Mouse (Mus musculus): ENCODE results near the gene Lonp1.
"Not testable (repeated sequence)": the region's sequence is repeated elsewhere in the genome, so short reads cannot be mapped to it uniquely, and the experiment has no call there.

Gene Lonp1

DNA sequence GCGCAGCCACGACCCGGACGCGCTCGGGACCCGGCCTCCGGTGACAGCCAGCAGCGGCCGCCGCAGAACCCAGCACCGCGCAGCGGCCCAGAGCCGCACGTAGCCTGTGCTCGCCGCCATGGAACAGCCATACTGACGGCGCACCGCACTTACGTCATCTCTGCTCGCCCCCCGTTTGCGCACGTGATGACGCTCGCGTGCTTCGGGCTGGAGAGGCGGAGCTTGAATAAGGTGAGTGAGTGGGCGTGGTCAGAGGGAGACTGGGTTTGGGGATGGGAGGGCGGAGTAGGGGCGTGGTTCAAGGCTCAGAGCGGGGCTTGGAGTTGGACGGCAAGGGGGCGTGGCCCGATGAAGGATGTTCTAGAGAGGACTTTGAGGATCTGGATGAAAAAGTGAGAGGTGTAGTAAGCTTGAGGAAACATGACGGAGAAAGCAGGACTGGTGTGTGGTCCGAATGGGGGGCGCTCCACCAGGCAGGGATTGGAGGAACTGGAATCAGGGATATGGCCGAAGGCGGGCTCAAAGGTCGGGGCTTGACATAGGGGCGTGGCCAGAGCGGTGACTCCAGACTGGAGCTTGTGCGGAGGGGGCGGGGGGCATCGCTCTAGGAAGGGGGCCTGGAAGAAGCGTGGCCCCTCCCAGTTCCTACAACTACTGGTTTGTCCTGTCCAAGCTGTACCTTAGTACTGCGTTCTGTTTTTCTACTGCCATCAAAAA, at the start of gene Lonp1:
TSS of gene Lonp1 (minus strand) at position 134 of the 717 bp plus-strand sequence.
- peak; percentile 91 to 97 for DNase-seq (ENCODE audit: low read depth in 2 of 2, low spot score in 2 of 2)

DNA sequence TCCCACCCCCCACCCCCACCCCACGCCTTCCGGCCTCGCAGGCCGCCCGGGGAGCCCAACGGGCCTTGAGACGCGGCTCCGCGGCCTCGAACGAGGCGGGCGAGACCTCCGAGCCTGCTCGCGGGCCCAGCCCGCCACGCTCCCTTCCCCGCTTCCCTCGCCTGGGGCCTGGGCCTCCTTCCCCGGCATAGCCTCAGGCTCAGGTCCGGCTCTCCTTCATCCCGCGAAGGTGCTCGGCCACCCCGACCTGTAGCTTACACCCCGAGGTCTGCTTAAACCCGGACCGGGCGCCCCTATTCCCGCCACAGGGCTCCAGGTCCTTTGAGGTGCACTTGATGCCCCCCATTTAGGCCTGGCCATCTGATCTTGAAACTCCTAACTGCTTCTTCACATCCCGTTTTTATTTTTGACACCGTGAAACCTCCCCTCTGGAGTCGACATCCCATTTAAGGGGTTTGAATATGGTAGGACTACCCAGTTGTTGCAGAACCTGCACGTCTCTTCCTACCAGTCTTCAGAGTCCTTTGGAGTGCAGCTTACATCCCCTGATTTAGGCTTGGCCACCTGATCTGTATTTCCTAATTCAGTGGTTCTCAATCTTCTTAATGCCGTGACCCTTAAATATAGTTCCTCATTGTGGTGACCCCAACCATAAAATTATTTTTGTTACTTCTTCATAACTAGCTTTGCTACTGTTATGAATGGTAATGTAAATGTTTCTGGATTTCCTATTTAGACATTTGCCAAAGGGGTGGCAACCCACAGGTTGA, 47.1 kb upstream of the Lonp1 start:
- peak in 1 of 2 experiments; percentile 25 for DNase-seq (ENCODE audit: low read depth in 2 of 2, low spot score in 2 of 2)

DNA sequence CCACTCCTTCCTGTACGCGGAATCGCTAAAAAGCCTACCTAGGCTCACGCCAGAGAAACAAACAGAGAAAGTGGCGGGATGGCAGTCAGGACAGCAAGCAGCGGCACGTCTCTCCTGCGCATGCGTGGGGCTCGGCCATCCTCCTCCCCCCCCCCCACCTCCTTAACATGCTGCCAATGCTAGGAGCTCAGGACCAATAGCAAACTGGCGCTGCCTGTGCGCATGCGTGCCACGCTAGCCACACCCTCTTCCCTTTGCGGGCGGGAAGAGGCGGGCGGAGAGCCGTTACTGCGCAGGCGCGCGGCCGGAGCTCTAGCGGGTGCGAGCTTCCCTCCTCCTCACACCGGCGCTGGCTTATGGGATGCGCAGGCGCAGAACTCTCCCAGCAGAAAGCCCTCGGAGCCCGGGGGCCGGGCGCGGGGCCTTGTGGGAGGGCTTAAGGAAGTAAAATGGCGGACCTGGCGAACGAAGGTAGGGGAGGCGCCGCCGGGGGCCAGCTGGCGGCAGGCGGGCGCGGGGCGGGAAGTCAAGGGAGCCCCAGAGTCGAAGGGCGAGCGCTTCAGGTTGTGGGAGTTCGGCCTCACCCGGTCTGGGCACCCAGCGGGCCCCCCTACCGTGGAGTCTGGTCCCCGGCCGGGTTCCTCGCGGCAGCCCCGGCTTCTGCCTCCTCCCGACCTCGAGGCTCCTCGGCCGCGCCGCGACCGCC, 46.4 kb upstream of the Lonp1 start, which contains the start of gene Ranbp3:
TSS of gene Ranbp3 (plus strand) at position 354 of the 706 bp plus-strand sequence.
- DNase-seq (ENCODE audit: low read depth in 2 of 2, low spot score in 2 of 2) = peak; percentile 98 to 99

DNA sequence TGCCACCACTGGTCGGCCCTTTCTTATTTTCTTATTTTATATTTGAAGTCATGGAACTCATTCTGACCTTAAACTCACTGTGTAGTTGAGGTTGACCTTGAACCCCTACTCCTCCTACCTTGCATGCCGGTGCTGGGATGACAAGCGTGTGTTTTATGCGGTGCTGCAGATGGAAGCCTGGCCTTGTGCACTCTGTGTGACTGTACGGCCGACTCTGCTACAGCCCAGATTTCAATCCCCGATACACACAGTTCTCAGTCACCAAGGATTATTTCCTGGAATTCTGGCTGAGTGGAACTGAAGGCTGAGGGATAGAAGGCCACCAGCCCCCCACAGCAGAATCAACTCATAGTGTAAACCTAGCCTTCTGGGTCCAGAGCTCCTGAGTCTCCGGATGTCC, 43.1 kb upstream of the Lonp1 start:
- no peak for DNase-seq (ENCODE audit: low read depth in 2 of 2, low spot score in 2 of 2)

DNA sequence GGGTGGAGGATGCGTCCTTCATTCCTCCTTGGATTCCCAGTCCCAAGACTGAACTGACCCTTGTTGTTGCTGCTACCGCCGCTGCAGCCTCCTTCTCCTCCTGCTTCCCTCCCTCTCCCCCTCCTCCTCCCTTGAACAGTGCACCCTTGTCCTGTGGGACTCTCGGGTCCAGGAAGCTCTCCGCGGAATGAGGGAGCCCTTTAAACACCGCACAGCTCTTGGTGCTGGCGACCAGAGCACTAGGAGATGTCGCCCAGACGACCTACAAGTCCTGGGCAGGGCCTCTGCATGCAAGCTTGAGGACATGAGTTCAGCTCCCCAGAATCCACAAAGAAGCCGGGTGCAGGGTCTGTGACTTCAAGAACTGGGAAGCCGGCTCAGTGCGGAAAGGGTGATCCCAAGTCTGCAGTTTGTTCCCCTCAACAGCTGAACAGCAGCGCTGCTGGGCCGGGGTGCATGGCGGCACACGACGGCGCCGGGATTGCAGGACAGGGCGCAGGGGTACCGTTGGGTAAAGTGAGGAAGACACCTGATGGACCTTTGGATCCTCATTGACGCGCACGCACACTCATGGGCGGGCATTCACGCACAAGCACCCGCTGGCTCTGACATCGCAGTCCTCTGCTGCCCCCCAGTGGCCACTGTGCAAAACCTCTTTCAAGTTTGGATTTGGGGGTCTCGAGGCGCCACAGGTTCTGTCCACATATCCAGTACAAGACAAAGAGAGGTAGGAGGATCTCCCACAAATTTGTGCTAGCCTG, 41.9 kb upstream of the Lonp1 start:
- DNase-seq (ENCODE audit: low read depth in 2 of 2, low spot score in 2 of 2) = peak; percentile 79 to 85

DNA sequence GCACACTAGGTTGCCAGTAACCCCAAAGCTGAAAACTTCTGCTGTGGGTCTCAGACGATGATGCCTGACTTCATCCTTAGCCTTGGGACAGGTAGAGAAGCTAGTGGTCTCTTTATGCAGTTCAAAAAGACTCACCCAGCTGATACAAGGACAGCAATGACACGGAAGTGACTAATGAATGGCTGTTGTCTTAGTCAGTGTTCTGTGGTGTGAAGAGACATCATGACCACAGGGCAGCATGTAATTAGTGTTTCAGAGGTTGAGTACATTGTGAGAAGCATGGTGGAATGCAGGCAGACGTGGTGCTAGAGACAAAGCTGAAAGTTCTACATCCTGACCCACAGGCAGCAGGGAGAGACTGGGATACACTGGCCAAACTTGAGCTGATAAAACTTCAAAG, 40.9 kb upstream of the Lonp1 start:
- DNase-seq (ENCODE audit: low read depth in 2 of 2, low spot score in 2 of 2) = no peak

DNA sequence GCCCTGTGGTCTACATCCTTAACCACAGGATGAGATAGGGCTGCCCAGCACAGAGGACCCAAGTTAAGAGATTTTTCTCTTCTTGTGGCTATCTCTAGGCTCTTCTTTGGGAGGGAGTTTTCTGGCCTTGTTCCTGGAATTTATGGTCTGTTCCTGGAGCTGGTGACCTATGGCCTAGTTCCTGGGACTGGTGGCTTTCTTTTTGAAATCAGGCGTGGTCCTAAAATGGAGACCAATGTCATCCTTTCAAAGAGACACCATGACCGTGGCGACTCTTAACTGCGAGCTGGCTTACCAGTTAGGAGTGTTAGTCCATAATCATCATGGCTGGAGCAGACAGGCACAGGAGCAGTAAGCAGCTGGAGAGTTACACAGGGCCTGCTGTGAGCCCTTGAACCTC, 39.7 kb upstream of the Lonp1 start:
- no peak for DNase-seq (ENCODE audit: low read depth in 2 of 2, low spot score in 2 of 2)

DNA sequence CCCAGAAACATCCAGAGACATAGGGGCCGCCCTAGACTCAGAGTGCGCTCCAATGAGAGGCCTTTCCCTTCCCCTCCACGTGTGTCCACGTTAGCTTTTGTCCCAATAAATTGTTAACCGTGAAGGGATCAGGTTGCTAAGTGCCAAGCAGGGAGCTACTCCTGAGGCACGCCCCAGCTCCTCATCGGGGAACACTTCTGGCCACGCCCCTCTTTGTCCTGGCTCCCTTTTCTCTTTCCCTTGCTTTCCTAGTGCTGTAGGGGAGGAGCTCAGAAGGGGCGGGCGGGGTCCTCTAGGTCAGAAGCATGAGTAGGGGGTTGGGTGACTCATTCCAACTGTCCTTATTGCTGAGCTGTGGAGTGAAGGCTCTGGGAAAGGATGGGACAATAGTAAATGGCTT, 37.6 kb upstream of the Lonp1 start:
- no peak for DNase-seq (ENCODE audit: low read depth in 2 of 2, low spot score in 2 of 2)

DNA sequence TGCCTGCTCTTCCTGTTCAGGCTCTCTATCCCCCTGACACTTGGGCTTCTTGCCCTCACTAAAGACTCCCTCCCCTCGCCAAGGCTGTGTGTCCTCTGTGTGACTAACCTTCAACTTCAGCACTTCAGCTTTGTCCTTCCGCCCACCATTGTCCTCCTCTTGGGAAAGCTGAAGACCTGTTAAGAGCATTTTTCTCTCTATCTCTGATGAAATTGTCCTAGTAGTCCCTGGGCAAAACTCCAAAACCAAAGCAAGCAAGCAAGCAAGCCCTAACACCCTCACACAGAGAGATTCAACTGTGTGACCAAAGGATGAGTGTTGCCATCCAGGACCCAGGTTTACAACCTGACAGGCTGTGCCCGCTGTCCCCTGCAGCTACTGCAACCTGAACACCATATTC, 37.0 kb upstream of the Lonp1 start:
- DNase-seq (ENCODE audit: low read depth in 2 of 2, low spot score in 2 of 2) = no peak

DNA sequence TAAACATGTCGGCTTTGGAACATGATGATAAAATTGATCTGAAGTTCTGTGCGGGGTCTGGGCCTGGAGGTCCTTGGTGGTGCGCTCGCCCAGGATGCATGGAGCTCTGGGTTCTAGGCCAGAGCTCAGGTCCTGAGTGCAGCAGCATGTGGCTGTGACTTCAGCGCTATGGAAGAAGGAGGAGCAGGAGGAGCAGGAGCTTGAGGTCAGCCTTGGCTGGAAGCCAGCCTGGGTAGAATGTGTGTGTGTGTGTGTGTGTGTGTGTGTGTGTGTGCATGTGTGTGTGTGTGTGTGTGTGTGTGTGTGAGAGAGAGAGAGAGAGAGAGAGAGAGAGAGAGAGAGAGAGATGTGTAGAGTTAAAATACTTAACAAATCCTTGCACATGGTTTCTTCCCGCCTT, 29.5 kb upstream of the Lonp1 start:
- no peak for DNase-seq (ENCODE audit: low read depth in 2 of 2, low spot score in 2 of 2)

DNA sequence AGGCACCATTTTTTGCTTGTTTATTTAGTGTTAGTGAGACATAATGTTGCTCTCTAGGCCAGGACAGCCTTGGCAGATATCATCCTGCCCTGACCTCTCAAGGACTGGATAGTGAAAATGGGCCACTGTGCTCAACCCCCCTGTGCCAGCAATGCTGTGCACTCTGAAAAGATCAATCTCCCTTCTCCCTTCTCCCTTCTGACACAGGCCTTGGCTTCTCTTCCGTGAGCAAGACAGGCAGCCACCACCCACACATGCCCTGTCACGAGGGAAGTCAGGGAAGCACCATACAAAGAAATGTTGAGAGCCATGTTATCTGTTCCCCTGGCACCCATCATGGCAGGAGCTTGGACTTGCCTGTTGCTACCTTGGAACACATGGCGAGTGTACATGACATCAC, 28.6 kb upstream of the Lonp1 start:
- no peak for DNase-seq (ENCODE audit: low read depth in 2 of 2, low spot score in 2 of 2)

DNA sequence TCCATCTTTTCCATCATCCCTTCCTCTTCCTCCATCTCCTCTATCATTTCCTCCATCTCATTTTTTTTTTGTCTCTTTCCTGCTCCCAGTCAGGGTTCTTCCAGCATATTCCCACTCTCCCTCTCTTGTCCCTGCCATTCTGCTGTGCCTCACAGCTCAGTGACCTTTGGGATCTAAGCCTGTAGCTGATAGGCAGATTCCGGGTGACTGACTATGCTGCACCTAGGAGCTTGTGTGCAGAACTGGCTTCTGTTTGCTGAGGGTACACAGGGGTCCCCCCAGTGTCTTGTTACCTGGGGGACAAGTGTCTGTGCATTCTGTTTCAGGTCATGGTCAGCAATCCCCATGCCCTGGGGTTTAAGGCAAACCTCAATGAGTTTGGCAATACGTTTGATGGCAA, 28.1 kb upstream of the Lonp1 start:
- DNase-seq (ENCODE audit: low read depth in 2 of 2, low spot score in 2 of 2) = no peak

DNA sequence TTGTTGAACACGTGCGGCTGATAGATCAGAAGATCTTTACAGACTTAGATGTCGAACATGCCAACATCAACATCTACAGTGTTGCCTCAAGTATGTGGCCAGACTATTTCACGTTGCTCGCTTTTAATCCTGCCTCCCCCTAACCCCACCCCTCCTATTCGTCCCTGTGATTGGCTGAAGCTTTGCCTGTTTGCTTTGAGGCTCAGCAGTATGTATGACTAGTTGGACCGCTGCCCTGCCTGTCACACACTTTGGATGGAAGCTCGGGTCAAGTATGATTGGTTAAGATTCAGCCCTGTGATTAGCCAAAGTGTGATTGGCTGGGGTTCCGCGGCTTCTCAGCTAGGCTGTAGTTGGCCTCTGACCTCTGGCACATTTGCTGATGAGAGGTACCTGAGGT, 25.1 kb upstream of the Lonp1 start:
- DNase-seq (ENCODE audit: low read depth in 2 of 2, low spot score in 2 of 2) = no peak

DNA sequence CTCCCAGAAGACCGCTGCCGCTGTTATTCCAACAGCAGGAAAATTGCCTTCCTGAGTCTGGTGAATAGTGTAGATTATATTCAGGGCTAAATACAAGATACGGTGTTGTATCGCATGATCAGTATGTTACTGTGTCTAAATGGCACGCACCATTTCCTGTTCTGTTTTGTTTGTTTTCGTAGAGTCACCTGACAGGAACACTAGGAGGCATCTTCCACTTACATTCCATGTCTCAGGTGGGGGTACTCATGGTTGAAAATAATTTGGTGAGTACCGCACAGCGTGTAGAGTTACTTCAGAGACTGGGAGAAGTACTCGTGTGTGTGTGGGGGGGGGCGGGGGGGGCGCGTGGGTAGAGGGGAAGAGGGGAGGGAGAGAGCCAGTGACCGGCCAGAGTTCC, 20.9 kb upstream of the Lonp1 start:
- DNase-seq (ENCODE audit: low read depth in 2 of 2, low spot score in 2 of 2) = no peak

DNA sequence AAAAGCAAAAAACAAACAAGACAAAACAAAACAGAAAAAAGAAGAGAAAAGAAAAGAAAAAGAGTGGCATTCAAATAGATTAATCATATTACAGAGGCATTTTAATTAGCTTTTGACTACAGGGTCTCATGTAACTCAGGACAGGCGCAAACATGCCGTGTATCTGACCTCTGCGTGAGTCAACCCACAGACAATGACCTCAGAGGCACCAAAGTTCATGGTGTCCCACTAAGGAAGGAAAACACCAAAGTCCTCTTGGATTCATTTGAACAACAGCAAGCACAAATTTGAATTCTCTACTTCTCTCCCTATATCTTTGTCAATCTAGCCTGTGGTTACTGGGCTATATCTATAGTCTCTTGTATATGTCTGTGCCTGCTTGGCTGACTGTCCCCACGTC, 16.6 kb upstream of the Lonp1 start:
- DNase-seq (ENCODE audit: low read depth in 2 of 2, low spot score in 2 of 2) = no peak

DNA sequence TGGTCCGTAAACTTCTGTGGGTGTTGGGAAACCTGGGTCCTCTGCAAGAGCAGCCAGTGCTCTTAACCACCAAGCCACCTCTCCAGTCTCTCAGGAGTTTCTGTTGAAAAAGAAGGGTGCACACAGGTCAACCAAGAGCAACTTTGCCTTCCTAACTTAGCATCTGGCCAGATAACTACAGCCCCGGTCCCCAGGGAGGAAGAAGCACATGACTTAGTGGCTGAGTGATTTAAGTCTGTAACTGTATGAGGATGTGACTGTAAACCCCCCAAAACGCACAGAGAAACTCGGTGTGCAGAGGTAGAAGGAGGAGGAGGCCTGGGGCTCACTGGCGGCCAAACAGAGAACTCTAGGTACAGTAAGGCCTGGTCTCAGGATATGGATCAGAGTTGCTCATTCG, 7.3 kb upstream of the Lonp1 start:
- DNase-seq (ENCODE audit: low read depth in 2 of 2, low spot score in 2 of 2) = no peak

DNA sequence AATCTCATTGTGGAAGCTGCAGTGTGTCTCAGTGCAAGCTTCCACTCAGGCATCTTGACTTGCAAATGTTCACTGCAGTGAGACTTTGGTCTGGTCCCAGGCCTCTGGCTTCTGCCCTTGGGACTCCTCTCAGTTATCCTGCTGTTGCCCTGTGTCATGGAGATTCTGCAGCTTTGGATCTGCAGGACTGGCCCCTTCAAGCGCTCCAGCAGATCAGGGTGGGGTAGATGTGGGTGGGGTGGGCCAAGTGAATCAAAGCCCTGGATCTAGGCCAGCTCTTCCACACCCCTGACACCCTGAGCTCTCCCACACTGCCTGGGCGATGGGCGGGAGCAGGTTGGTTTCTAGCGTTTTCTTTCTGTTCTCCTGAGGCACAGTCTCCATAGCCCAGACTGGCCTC, 5.1 kb upstream of the Lonp1 start:
- DNase-seq (ENCODE audit: low read depth in 2 of 2, low spot score in 2 of 2) = no peak

DNA sequence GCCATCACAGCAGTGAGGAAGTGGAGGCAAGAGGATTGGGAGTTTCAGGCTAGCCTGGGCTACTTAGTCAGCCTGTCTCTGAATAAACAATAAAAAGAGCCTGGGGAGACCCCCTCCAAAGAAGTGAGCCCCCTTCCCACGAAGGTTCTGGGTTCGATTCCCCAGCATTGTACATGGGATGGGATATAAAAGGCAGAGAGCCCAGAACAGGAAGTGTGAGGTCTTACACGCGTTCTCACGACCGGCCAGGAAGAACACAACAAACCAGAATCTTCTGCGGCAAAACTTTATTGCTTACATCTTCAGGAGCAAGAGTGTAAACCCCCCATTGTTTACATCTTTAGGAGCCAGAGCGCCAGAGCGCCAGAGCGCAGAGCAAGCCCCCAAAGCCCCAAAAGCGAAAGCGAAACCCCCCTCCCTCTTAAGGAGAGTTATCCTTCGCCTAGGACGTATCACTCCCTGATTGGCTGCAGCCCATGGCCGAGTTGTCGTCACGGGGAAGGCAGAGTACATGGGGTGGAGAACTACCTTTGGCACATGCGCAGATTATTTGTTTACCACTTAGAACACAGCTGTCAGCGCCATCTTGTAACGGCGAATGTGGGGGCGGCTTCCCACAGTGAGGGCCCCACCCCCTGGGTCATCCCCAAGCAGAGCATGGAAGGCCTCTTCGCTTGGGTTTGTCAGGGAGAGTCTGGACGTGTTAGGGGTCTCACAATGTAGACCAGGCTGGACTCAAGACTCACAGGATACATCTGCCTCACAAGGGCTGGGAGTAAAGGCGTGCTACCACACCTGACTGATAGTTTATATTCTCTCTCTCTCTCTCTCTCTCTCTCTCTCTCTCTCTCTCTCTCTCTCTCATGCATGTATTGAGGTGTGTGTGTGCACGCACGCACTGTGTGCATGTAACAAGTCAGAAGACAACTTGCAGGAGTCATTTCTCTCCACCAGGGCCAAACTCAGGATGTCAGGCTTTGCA, 3.4 kb upstream of the Lonp1 start:
- not testable (repeated sequence) for DNase-seq (ENCODE audit: low read depth in 2 of 2, low spot score in 2 of 2)

DNA sequence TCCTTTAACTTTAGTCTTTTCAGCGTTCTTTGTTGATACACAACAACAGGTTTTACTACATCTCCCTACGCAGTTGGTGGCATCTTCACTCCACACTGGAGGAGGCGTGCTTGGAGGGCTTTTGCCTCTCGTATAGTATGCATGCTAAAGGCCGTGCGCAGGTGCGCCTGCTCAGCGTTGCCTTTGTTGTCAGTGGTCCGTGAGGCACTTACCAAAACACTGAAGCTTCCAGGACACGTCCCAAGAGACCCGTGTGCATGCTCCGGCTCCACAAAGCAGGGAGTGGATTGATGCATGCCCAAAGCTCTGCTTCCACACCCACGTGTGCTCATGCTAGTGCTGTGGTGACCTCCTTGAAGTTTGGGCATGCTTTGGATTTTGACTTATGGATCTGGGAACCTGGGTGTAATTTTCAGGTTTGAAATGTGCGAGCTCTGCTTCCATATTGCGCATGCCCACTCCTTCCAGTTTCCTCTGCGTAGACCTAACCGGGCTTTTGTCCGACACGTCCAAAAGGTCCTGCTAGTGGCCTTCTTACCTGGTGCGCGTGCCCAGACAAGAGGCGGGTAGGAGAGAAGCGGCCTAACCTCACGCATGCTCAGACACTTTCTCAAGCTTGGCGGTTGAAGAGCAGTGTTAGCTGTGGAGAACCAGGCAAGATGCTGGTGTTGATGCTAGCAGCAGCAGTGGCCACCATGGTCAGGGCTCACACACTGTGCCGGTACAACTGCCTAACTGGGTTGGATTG, 1.0 kb upstream of the Lonp1 start, which contains the start of gene Catsperd:
TSS of gene Catsperd (plus strand) at position 614 of the 748 bp plus-strand sequence.
- no peak for DNase-seq (ENCODE audit: low read depth in 2 of 2, low spot score in 2 of 2)

Measured in CD8-positive naive resting alpha-beta T cell, adult 2 months (primary cell).